Mouse (Mus musculus): ENCODE measurements around the gene Hoxb2. TPM values are rescaled to one million over a fixed set of nuclear protein-coding genes. Genes with fewer than 3 reads are reported as not detected.

Gene Hoxb2
- polyA plus RNA-seq, 1 experiment from 2014 or later: 23.1 TPM

- peak overlapping the region; percentile 96 for H3K9ac ChIP-seq (replicated peaks; ENCODE audit: low read depth, low read length)
- 1% methylated on average over 29 of the region's 29 CpGs for WGBS
- peak overlapping the region; percentile 100 for H3K27ac ChIP-seq (ENCODE audit: low read length)
- H3K4me2 ChIP-seq (replicated peaks; ENCODE audit: low read depth, low read length): peak overlapping the region; percentile 95
- ATAC-seq (ENCODE audit: insufficient number of reproducible peaks, insufficient read depth, low FRiP score, low read depth): no peak
- H3K4me1 ChIP-seq (ENCODE audit: control insufficient read depth, insufficient read depth, low read length): peaks cover 15% of the 10 kb centered on the region
- H3K27me3 ChIP-seq (ENCODE audit: control insufficient read depth, insufficient read depth, low read length): no peaks in the 10 kb centered on the region
- peaks cover 3% of the 10 kb centered on the region; the same call in 1 of the 2 replicates for H3K36me3 ChIP-seq (ENCODE audit: control insufficient read depth, insufficient read depth, low read length)
- peak overlapping the region; percentile 70 for H3K4me3 ChIP-seq (ENCODE audit: low read depth, low read length)
- no peaks in the 10 kb centered on the region for H3K9me3 ChIP-seq (ENCODE audit: control insufficient read depth, low read depth, low read length)
These were observed 30.4 kb upstream of the Hoxb2 start for GRCm38 (mm10) chr11:96319910-96320309.

DNA sequence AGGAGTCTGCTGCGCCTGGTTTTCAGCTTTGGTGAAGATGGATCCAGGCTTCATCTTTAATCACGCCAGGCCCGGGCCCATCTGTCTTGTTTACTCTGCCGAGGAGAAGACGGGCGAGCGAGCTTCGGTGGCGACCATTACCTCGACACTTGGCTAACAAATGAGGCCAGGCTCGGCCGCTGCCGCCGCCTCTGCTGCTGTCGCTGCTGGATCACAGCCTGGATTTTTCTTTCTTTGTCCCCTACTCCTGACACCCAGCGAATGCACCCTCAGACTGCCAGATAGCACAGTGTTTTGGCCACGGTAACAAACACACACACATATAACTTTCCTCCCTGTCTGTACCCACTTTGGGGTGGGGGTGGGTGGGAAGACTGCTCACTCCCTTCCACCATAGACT is 29.6 kb upstream of the Hoxb2 start:
- no peak for ATAC-seq (ENCODE audit: insufficient number of reproducible peaks, insufficient read depth, low FRiP score, low read depth)
- peaks cover 3% of the 10 kb centered on the region; the same call in 1 of the 2 replicates for H3K36me3 ChIP-seq (ENCODE audit: control insufficient read depth, insufficient read depth, low read length)
- no peaks in the 10 kb centered on the region for H3K9me3 ChIP-seq (ENCODE audit: control insufficient read depth, low read depth, low read length)
- peak overlapping the region; percentile 70 for H3K4me3 ChIP-seq (ENCODE audit: low read depth, low read length)
- no peaks in the 10 kb centered on the region for H3K27me3 ChIP-seq (ENCODE audit: control insufficient read depth, insufficient read depth, low read length)
- H3K4me2 ChIP-seq (replicated peaks; ENCODE audit: low read depth, low read length): peak overlapping the region; percentile 95
- H3K9ac ChIP-seq (replicated peaks; ENCODE audit: low read depth, low read length): peak overlapping the region; percentile 96
- peaks cover 12% of the 10 kb centered on the region for H3K4me1 ChIP-seq (ENCODE audit: control insufficient read depth, insufficient read depth, low read length)
- WGBS: 5% methylated on average over 17 of the region's 17 CpGs
- H3K27ac ChIP-seq (ENCODE audit: low read length): peak overlapping the region; percentile 100

GRCm38 (mm10) chr11:96321846-96322245 is 28.5 kb upstream of the Hoxb2 start:
- no peak for ATAC-seq (ENCODE audit: insufficient number of reproducible peaks, insufficient read depth, low FRiP score, low read depth)
- Histone ChIP-seq H3K36me3 (ENCODE audit: control insufficient read depth, insufficient read depth, low read length) (peaks cover 3% of the 10 kb centered on the region; the same call in 1 of the 2 replicates), H3K9ac (replicated peaks; ENCODE audit: low read depth, low read length) (peak overlapping the region; percentile 96), H3K27ac (ENCODE audit: low read length) (peak overlapping the region; percentile 100), H3K4me2 (replicated peaks; ENCODE audit: low read depth, low read length) (peak overlapping the region; percentile 95), H3K9me3 (ENCODE audit: control insufficient read depth, low read depth, low read length) (no peaks in the 10 kb centered on the region), H3K4me3 (ENCODE audit: low read depth, low read length) (peak overlapping the region; percentile 70), H3K27me3 (ENCODE audit: control insufficient read depth, insufficient read depth, low read length) (no peaks in the 10 kb centered on the region), H3K4me1 (ENCODE audit: control insufficient read depth, insufficient read depth, low read length) (peaks cover 8% of the 10 kb centered on the region)
- 8% methylated on average over 5 of the region's 5 CpGs for WGBS

- H3K4me1 ChIP-seq (ENCODE audit: control insufficient read depth, insufficient read depth, low read length): peaks cover 16% of the 10 kb centered on the region
- no peaks in the 10 kb centered on the region for H3K9me3 ChIP-seq (ENCODE audit: control insufficient read depth, low read depth, low read length)
- H3K36me3 ChIP-seq (ENCODE audit: control insufficient read depth, insufficient read depth, low read length): peaks cover 5% of the 10 kb centered on the region; the same call in 1 of the 2 replicates
- no peak for ATAC-seq (ENCODE audit: insufficient number of reproducible peaks, insufficient read depth, low FRiP score, low read depth)
- peak overlapping the region; percentile 70 for H3K4me3 ChIP-seq (ENCODE audit: low read depth, low read length)
- no peaks in the 10 kb centered on the region for H3K27me3 ChIP-seq (ENCODE audit: control insufficient read depth, insufficient read depth, low read length)
- peak overlapping the region; percentile 96 for H3K9ac ChIP-seq (replicated peaks; ENCODE audit: low read depth, low read length)
- H3K4me2 ChIP-seq (replicated peaks; ENCODE audit: low read depth, low read length): peak overlapping the region; percentile 95
- H3K27ac ChIP-seq (ENCODE audit: low read length): peak overlapping the region; percentile 100
- WGBS: 9% methylated on average over 6 of the region's 6 CpGs
These were observed 27.6 kb upstream of the Hoxb2 start for GRCm38 (mm10) chr11:96322738-96323137.

DNA sequence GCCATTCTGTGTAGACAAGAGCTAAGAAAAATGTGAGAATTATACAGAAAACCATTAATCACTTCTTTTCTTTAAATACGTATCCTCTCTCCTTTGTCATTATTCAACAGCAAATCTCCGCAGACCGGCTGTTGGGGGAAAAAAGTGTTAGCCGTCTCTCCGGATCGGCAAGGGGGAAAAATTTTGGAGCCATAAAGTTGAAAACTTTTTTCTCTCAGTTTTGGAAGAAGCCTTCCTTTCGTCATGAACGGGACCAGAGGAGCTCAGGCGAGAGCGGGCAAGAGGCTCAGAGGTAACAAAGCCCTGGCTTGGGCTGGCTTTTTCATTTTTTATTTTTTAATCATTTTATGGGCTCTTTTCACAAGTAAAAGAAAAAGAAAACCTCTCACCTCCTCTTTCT is 27.2 kb upstream of the Hoxb2 start, which contains the start of gene Hoxb3:
Gene Hoxb3 (plus strand): TSS at position 173 of the 400 bp plus-strand sequence.
- no peak for ATAC-seq (ENCODE audit: insufficient number of reproducible peaks, insufficient read depth, low FRiP score, low read depth)
- WGBS: 8% methylated on average over 10 of the region's 10 CpGs
- Histone ChIP-seq H3K36me3 (ENCODE audit: control insufficient read depth, insufficient read depth, low read length) (peaks cover 5% of the 10 kb centered on the region; the same call in 1 of the 2 replicates), H3K4me1 (ENCODE audit: control insufficient read depth, insufficient read depth, low read length) (peaks cover 18% of the 10 kb centered on the region), H3K27me3 (ENCODE audit: control insufficient read depth, insufficient read depth, low read length) (no peaks in the 10 kb centered on the region), H3K9ac (replicated peaks; ENCODE audit: low read depth, low read length) (peak within 1 kb of the TSS; percentile 96), H3K27ac (ENCODE audit: low read length) (peak within 1 kb of the TSS; percentile 100), H3K9me3 (ENCODE audit: control insufficient read depth, low read depth, low read length) (no peaks in the 10 kb centered on the region), H3K4me3 (ENCODE audit: low read depth, low read length) (peak within 1 kb of the TSS; percentile 70), H3K4me2 (replicated peaks; ENCODE audit: low read depth, low read length) (peak within 1 kb of the TSS; percentile 95)

GRCm38 (mm10) chr11:96324125-96324524 is 26.2 kb upstream of the Hoxb2 start:
- H3K9ac ChIP-seq (replicated peaks; ENCODE audit: low read depth, low read length): peak overlapping the region; percentile 96
- H3K27me3 ChIP-seq (ENCODE audit: control insufficient read depth, insufficient read depth, low read length): no peaks in the 10 kb centered on the region
- peaks cover 20% of the 10 kb centered on the region for H3K4me1 ChIP-seq (ENCODE audit: control insufficient read depth, insufficient read depth, low read length)
- H3K9me3 ChIP-seq (ENCODE audit: control insufficient read depth, low read depth, low read length): no peaks in the 10 kb centered on the region
- H3K4me3 ChIP-seq (ENCODE audit: low read depth, low read length): peak overlapping the region; percentile 70
- peaks cover 5% of the 10 kb centered on the region; the same call in 1 of the 2 replicates for H3K36me3 ChIP-seq (ENCODE audit: control insufficient read depth, insufficient read depth, low read length)
- no peak for ATAC-seq (ENCODE audit: insufficient number of reproducible peaks, insufficient read depth, low FRiP score, low read depth)
- peak overlapping the region; percentile 100 for H3K27ac ChIP-seq (ENCODE audit: low read length)
- WGBS: 2% methylated on average over 5 of the region's 5 CpGs
- H3K4me2 ChIP-seq (replicated peaks; ENCODE audit: low read depth, low read length): peak overlapping the region; percentile 95

DNA sequence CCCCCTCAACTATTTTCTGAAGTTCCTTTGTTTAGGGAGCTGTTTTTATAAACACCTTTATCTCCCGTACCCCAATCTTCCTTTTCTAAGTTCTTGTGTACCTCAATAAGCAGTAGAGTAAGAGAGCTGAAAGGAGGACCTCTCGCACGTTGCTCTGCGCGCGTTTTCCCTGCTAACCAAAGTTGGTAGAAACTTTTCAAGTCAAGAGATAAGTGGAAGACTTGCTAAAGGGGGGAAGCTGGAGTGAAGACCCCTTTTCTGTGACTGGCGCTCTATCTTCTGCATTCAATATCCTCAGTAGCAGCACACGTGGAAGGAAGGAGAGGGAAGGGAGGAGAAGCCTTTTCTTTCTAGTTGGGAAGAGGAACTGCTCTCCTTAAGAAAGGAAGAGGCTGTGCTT is 25.4 kb upstream of the Hoxb2 start:
- Histone ChIP-seq H3K27me3 (ENCODE audit: control insufficient read depth, insufficient read depth, low read length) (no peaks in the 10 kb centered on the region), H3K4me3 (ENCODE audit: low read depth, low read length) (peak overlapping the region; percentile 70), H3K4me1 (ENCODE audit: control insufficient read depth, insufficient read depth, low read length) (peaks cover 27% of the 10 kb centered on the region)

DNA sequence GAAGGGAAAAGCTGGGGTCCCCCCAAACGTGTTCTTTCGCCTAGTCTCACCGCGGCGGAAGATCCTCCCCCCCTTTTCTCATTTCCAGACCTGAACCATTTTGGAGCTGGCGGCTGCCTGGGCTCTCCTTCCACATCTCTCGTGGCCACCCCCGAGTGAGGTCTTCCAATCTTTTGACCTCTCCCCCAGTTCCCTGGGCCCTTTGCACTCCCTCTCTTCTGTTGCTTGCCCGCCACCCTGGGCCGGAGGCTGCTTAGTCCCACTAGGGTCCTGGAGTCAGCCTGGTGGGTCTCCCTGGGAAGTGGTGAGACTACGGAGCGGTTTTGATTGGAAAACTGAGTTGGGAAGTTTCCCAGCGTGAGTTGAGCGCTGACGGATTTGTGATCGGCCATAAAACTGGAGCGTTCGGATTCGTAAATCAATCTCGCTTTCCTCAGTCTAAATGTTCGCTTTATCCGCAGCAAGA is 24.5 kb upstream of the Hoxb2 start:
- Histone ChIP-seq H3K4me2 (replicated peaks; ENCODE audit: low read depth, low read length) (peak overlapping the region; percentile 95), H3K27ac (ENCODE audit: low read length) (peak overlapping the region; percentile 100), H3K9me3 (ENCODE audit: control insufficient read depth, low read depth, low read length) (no peaks in the 10 kb centered on the region), H3K4me1 (ENCODE audit: control insufficient read depth, insufficient read depth, low read length) (peaks cover 32% of the 10 kb centered on the region), H3K9ac (replicated peaks; ENCODE audit: low read depth, low read length) (peak overlapping the region; percentile 96), H3K4me3 (ENCODE audit: low read depth, low read length) (peak overlapping the region; percentile 70), H3K36me3 (ENCODE audit: control insufficient read depth, insufficient read depth, low read length) (0 out of 2 replicates have a peak, but pooled peaks cover 2% of the 10 kb centered on the region), H3K27me3 (ENCODE audit: control insufficient read depth, insufficient read depth, low read length) (no peaks in the 10 kb centered on the region)
- no peak for ATAC-seq (ENCODE audit: insufficient number of reproducible peaks, insufficient read depth, low FRiP score, low read depth)
- WGBS: 15% methylated on average over 22 of the region's 22 CpGs

More for the DNA sequence above, 25.4 kb upstream of the Hoxb2 start:
- Histone ChIP-seq H3K9me3 (ENCODE audit: control insufficient read depth, low read depth, low read length) (no peaks in the 10 kb centered on the region), H3K9ac (replicated peaks; ENCODE audit: low read depth, low read length) (peak overlapping the region; percentile 96), H3K27ac (ENCODE audit: low read length) (peak overlapping the region; percentile 100), H3K36me3 (ENCODE audit: control insufficient read depth, insufficient read depth, low read length) (peaks cover 5% of the 10 kb centered on the region; the same call in 1 of the 2 replicates), H3K4me2 (replicated peaks; ENCODE audit: low read depth, low read length) (peak overlapping the region; percentile 95)
- WGBS: 17% methylated on average over 8 of the region's 8 CpGs
- ATAC-seq (ENCODE audit: insufficient number of reproducible peaks, insufficient read depth, low FRiP score, low read depth): no peak
